ENCODE assay signal across 14 mouse cellular contexts in genomic region chr10:93649127-93649526, GRCm38 (mm10). TPM values are rescaled to one million over a fixed set of nuclear protein-coding genes. Genes with fewer than 3 reads are reported as not detected.
DNase-seq lines count a peak whose midpoint lies in the region; ATAC-seq and TF ChIP-seq lines count a peak whose summit lies in the region.
"Had no signal": no experiment of that assay in that cellular context is flagged by ENCODE, and none has a peak within 500 bp of the region (broad histone marks: within the 10 kb centered on the region; RNA-seq: fewer than 3 reads in every experiment).

No protein-coding gene starts in this region.

- no peaks in the 10 kb centered on the region for H3K79me2 ChIP-seq in MEL (ENCODE audit: control insufficient read depth, insufficient read depth, low read length, poor library complexity)

- H3K4me3 ChIP-seq in heart, embryonic 14.5 days (ENCODE audit: control insufficient read depth in 1 of 2, insufficient read depth in 1 of 2, low read depth in 1 of 2, low read length in 2 of 2), result no peak overlapping the region
- no peak overlapping the region for H3K4me3 ChIP-seq in liver, embryonic 14.5 days (ENCODE audit: insufficient read depth in 1 of 2, low read depth in 2 of 2, low read length in 2 of 2)
- H3K4me3 ChIP-seq in liver, embryonic 12.5 days, result no peak overlapping the region
- no peak overlapping the region for H3K4me3 ChIP-seq in MEL (ENCODE audit: control insufficient read depth in 1 of 2, insufficient read depth in 1 of 2, low read depth in 2 of 2, low read length in 2 of 2)
- H3K4me3 ChIP-seq: embryonic facial prominence, embryonic 13.5 days; heart, embryonic 15.5 days; hindbrain, embryonic 15.5 days; midbrain, embryonic 10.5 days had no signal

- H3K4me2 ChIP-seq in heart, embryonic 14.5 days (ENCODE audit: low read length), result peak overlapping the region; percentile 42; the same call in 1 of the 2 replicates
- H3K4me2 ChIP-seq in liver, embryonic 14.5 days (ENCODE audit: low read depth), result no peak overlapping the region
- no peak overlapping the region for H3K4me2 ChIP-seq in liver, embryonic 12.5 days
- H3K4me2 ChIP-seq: embryonic facial prominence, embryonic 13.5 days; hindbrain, embryonic 15.5 days; liver, embryonic 11.5 days had no signal

- no peak overlapping the region for H3K9ac ChIP-seq in heart, embryonic 14.5 days (ENCODE audit: low read length)
- no peak overlapping the region for H3K9ac ChIP-seq in liver, embryonic 14.5 days (replicated peaks)
- no peak overlapping the region for H3K9ac ChIP-seq in liver, embryonic 12.5 days
- no peak overlapping the region for H3K9ac ChIP-seq in MEL (ENCODE audit: control insufficient read depth, low read depth, low read length, poor library complexity, severe bottlenecking)
- H3K9ac ChIP-seq: embryonic facial prominence, embryonic 13.5 days; heart, embryonic 15.5 days; hindbrain, embryonic 15.5 days had no signal

- no peak for TF ChIP-seq EP300 in liver, embryonic 14.5 days (IDR thresholded peaks at IDR 0.05; ENCODE audit: low read depth)
- no peak for TF ChIP-seq EP300 in MEL (IDR thresholded peaks at IDR 0.05; ENCODE audit: low read depth in 1 of 2, low read length in 2 of 2)

- H3K27me3 ChIP-seq in heart, embryonic 14.5 days (ENCODE audit: control insufficient read depth, insufficient read depth, low read length), result peaks cover 48% of the 10 kb centered on the region
- H3K27me3 ChIP-seq in liver, embryonic 14.5 days (ENCODE audit: control insufficient read depth, insufficient read depth, low read length), result no peaks in the 10 kb centered on the region
- peaks cover 14% of the 10 kb centered on the region for H3K27me3 ChIP-seq in liver, embryonic 12.5 days (replicated peaks)
- H3K27me3 ChIP-seq in MEL (ENCODE audit: control insufficient read depth in 1 of 2, insufficient read depth in 2 of 2, low read length in 2 of 2), result peaks cover 9 to 11% of the 10 kb centered on the region in 2 experiments
- H3K27me3 ChIP-seq: embryonic facial prominence, embryonic 13.5 days; hindbrain, embryonic 15.5 days had no signal

- ATAC-seq in heart, embryonic 14.5 days (ENCODE audit: insufficient number of reproducible peaks, insufficient read depth, low FRiP score, low read depth), result no peak
- ATAC-seq in liver, embryonic 14.5 days (ENCODE audit: insufficient read depth), result no peak
- ATAC-seq in liver, embryonic 12.5 days, result no peak

- WGBS in heart, embryonic 14.5 days, result 74% methylated on average over 5 of the region's 5 CpGs
- 61% methylated on average over 5 of the region's 5 CpGs for WGBS in liver, embryonic 14.5 days (ENCODE audit: insufficient replicate concordance)
- WGBS in liver, embryonic 12.5 days (ENCODE audit: insufficient replicate concordance), result 68% methylated on average over 5 of the region's 5 CpGs

- H3K27ac ChIP-seq in heart, embryonic 14.5 days (replicated peaks in 1 of 2; ENCODE audit: control insufficient read depth in 1 of 2, insufficient read depth in 1 of 2, low read depth in 2 of 2, low read length in 2 of 2), result peak overlapping the region in 1 of 2 experiments; percentile 77; a peak in 1 of 4 replicates
- H3K27ac ChIP-seq in liver, embryonic 14.5 days, result no peak overlapping the region
- H3K27ac ChIP-seq in liver, embryonic 12.5 days, result no peak overlapping the region
- H3K27ac ChIP-seq in MEL (ENCODE audit: control insufficient read depth, low read depth, low read length), result no peak overlapping the region
- H3K27ac ChIP-seq: embryonic facial prominence, embryonic 13.5 days; hindbrain, embryonic 15.5 days; midbrain, embryonic 10.5 days had no signal

- peak; percentile 42; the same call in 1 of the 2 replicates for TF ChIP-seq CTCF in liver, embryonic 14.5 days (IDR thresholded peaks at IDR 0.05; ENCODE audit: low read depth)
- peak in 2 of 3 experiments; percentile 30 to 37; a peak in 5 of 6 replicates for TF ChIP-seq CTCF in MEL (IDR thresholded peaks at IDR 0.05 in 2 of 3, conservative IDR thresholded peaks at IDR 0.05 in 1 of 3; ENCODE audit: control insufficient read depth in 1 of 3, insufficient read depth in 1 of 3, low read depth in 2 of 3, low read length in 3 of 3, poor library complexity in 1 of 3, severe bottlenecking in 1 of 3)

- DNase-seq in heart, adult 9 months (ENCODE audit: low spot score in 2 of 2), result no peak
- no peak for DNase-seq in liver, embryonic 14.5 days (ENCODE audit: low read depth in 3 of 3, low spot score in 3 of 3)
- peak; percentile 23 for DNase-seq in 3T3-L1 (ENCODE audit: low read depth, low spot score)
- peak; percentile 22 for DNase-seq in MEL (ENCODE audit: low read depth, low spot score)
- DNase-seq in adrenal gland, adult 8-10 months, result no peak
- DNase-seq in adrenal gland, postnatal 25 days, result no peak
- DNase-seq: gastrocnemius, postnatal 14 days had no signal

- peaks cover 9 to 25% of the 10 kb centered on the region in 2 experiments for H3K4me1 ChIP-seq in heart, embryonic 14.5 days (ENCODE audit: control insufficient read depth in 2 of 2, insufficient read depth in 2 of 2, low read length in 2 of 2)
- H3K4me1 ChIP-seq in liver, embryonic 14.5 days (replicated peaks; ENCODE audit: control insufficient read depth in 2 of 2, insufficient read depth in 2 of 2, low read length in 1 of 2), result peaks cover 10 to 12% of the 10 kb centered on the region in 2 experiments
- H3K4me1 ChIP-seq in liver, embryonic 12.5 days, result peaks cover 25% of the 10 kb centered on the region
- peaks cover 2 to 16% of the 10 kb centered on the region in 2 experiments for H3K4me1 ChIP-seq in MEL (ENCODE audit: control insufficient read depth in 1 of 2, insufficient read depth in 2 of 2, low read length in 2 of 2)
- H3K4me1 ChIP-seq: embryonic facial prominence, embryonic 13.5 days; hindbrain, embryonic 15.5 days; midbrain, embryonic 10.5 days had no signal

- peaks cover 22% of the 10 kb centered on the region; the same call in 1 of the 2 replicates for H3K36me3 ChIP-seq in heart, embryonic 14.5 days (ENCODE audit: control insufficient read depth, insufficient read depth, low read length)
- no peaks in the 10 kb centered on the region for H3K36me3 ChIP-seq in liver, embryonic 14.5 days (replicated peaks; ENCODE audit: control insufficient read depth, insufficient read depth, low read depth)
- no peaks in the 10 kb centered on the region for H3K36me3 ChIP-seq in liver, embryonic 12.5 days
- no peaks in the 10 kb centered on the region; a peak in 1 of 4 replicates for H3K36me3 ChIP-seq in MEL (ENCODE audit: control insufficient read depth in 1 of 2, insufficient read depth in 2 of 2, low read length in 2 of 2)
- H3K36me3 ChIP-seq: embryonic facial prominence, embryonic 13.5 days; heart, embryonic 15.5 days; hindbrain, embryonic 15.5 days had no signal

- TF ChIP-seq RAD21 in MEL (IDR thresholded peaks at IDR 0.05; ENCODE audit: low read depth, low read length), result no peak

- no peak for TF ChIP-seq POLR2A in MEL (IDR thresholded peaks at IDR 0.05; ENCODE audit: control insufficient read depth in 1 of 2, insufficient read depth in 1 of 2, low read depth in 1 of 2, low read length in 2 of 2, poor library complexity in 1 of 2)

- no peaks in the 10 kb centered on the region for H3K9me3 ChIP-seq in heart, embryonic 14.5 days (ENCODE audit: control insufficient read depth, low read length)
- H3K9me3 ChIP-seq in liver, embryonic 14.5 days (ENCODE audit: control insufficient read depth, low read length), result no peaks in the 10 kb centered on the region
- no peaks in the 10 kb centered on the region for H3K9me3 ChIP-seq in liver, embryonic 12.5 days (replicated peaks)
- H3K9me3 ChIP-seq in MEL (replicated peaks; ENCODE audit: insufficient read depth, low read length), result no peaks in the 10 kb centered on the region
- H3K9me3 ChIP-seq: embryonic facial prominence, embryonic 13.5 days; heart, embryonic 15.5 days; hindbrain, embryonic 15.5 days; midbrain, embryonic 10.5 days had no signal

TF ChIP-seq in MEL, 35 proteins besides CTCF, POLR2A, EP300 and RAD21:
- TF ChIP-seq USF1 (IDR thresholded peaks at IDR 0.05; ENCODE audit: low read depth, low read length), result no peak
- TF ChIP-seq ETS1 (IDR thresholded peaks at IDR 0.05; ENCODE audit: low read depth, low read length), result no peak
- TF ChIP-seq MAFK (IDR thresholded peaks at IDR 0.05; ENCODE audit: borderline replicate concordance, low read depth, low read length), result no peak

RNA-seq across cellular contexts. Expression of gene Ntn4, which starts 8.6 kb away (rescaled TPM):
- 3.1 and 3.2 TPM in 2 replicates for polyA plus RNA-seq in heart, embryonic 14.5 days (2014; fragmentation: Nextera tagmentation; extraction: Ambion mirVana)
- polyA plus RNA-seq in liver, embryonic 14.5 days (2012; rRNA removed), result 0.44 and 0.52 TPM in 2 replicates
- 0.05 and 0.11 TPM in 2 replicates for polyA plus RNA-seq in liver, embryonic 14.5 days (2014; fragmentation: Nextera tagmentation; extraction: Ambion mirVana)
- polyA plus RNA-seq in liver, embryonic 12.5 days (2016; fragmentation: Nextera tagmentation; extraction: Ambion mirVana), result 0.17 and 0.26 TPM in 2 replicates
- not detected in 2 replicates for total RNA-seq in MEL (2012; rRNA removed)
- polyA plus RNA-seq in MEL (2012; ENCODE audit: insufficient read depth in 1 of 2, insufficient read length in 2 of 2, low read depth in 1 of 2, low replicate concordance in 2 of 2, missing spikeins in 1 of 2), result not detected
- total RNA-seq in adrenal gland, adult 8-10 months (2022), result 10 to 100 TPM; 20.1 to 30.3 (median 26.3) TPM
- total RNA-seq in adrenal gland, postnatal 25 days (2021), result 12.8 and 13.2 TPM in 2 replicates

RNA-seq across cellular contexts. Expression of gene Snrpf, which starts 59.6 kb away (rescaled TPM):
- 77.0 and 77.4 TPM in 2 replicates for polyA plus RNA-seq in heart, embryonic 14.5 days (2014; fragmentation: Nextera tagmentation; extraction: Ambion mirVana)
- 52.9 and 104 TPM in 2 replicates for polyA plus RNA-seq in liver, embryonic 14.5 days (2012; rRNA removed)
- 85.5 and 88.1 TPM in 2 replicates for polyA plus RNA-seq in liver, embryonic 14.5 days (2014; fragmentation: Nextera tagmentation; extraction: Ambion mirVana)
- 121 and 128 TPM in 2 replicates for polyA plus RNA-seq in liver, embryonic 12.5 days (2016; fragmentation: Nextera tagmentation; extraction: Ambion mirVana)
- total RNA-seq in MEL (2012; rRNA removed), result 150 and 174 TPM in 2 replicates
- polyA plus RNA-seq in MEL (2012; ENCODE audit: insufficient read depth in 1 of 2, insufficient read length in 2 of 2, low read depth in 1 of 2, low replicate concordance in 2 of 2, missing spikeins in 1 of 2), result 10 to 100 TPM in 1 of 2 experiments, not detected in 1; 91.5 TPM
- total RNA-seq in adrenal gland, adult 8-10 months (2022), result 10 to 100 TPM; 11.0 to 20.5 (median 13.2) TPM
- 14.6 and 17.7 TPM in 2 replicates for total RNA-seq in adrenal gland, postnatal 25 days (2021)

Comparison
In these comparisons a context has a peak if more than half of its experiments do, and no peak if none do; other contexts are left out.
1. DNase-seq: peak in 3T3-L1 (single experiment) and MEL (single experiment); none in heart, adult 9 months (0 of 2), liver, embryonic 14.5 days (0 of 3), adrenal gland, adult 8-10 months (single experiment) and adrenal gland, postnatal 25 days (single experiment).